Mouse (Mus musculus) CH12.LX (cell line): ENCODE measurements around the gene Gm44511. TPM values are rescaled to one million over a fixed set of nuclear protein-coding genes. Genes with fewer than 3 reads are reported as not detected.
"Not testable (repeated sequence)": the region's sequence is repeated elsewhere in the genome, so short reads cannot be mapped to it uniquely, and the experiment has no call there.

Experiments used
- DNase-seq: peaks from one replicate; pipeline ENCODE4 v3.0.0-alpha.2; 2013; ENCODE audit errors: extremely low read depth
- H3K27ac ChIP-seq: 2 replicates; pipeline ENCODE4 v1.5.1; 2012; ENCODE audit warnings: low read depth, mild to moderate bottlenecking, control low read depth, moderate library complexity; ENCODE audit not compliant: insufficient read depth
- H3K27me3 ChIP-seq: replicated peaks from 2 replicates; pipeline ENCODE3; 2012; ENCODE audit warnings: inconsistent platforms
- H3K36me3 ChIP-seq, 2 experiments: replicated peaks in 1 of 2; 2 replicates each; pipeline versions ENCODE3 to v1.6.1; 2012; ENCODE audit warnings: inconsistent platforms in 1 of 2, low read length in 1 of 2, mild to moderate bottlenecking in 1 of 2, mixed read lengths in 1 of 2, moderate library complexity in 1 of 2; ENCODE audit not compliant: control insufficient read depth in 1 of 2, insufficient read depth in 1 of 2
- H3K4me1 ChIP-seq, 2 experiments: 2 replicates each; pipeline ENCODE4 v1.6.1; 2012; ENCODE audit warnings: inconsistent platforms in 1 of 2, moderate library complexity in 1 of 2; ENCODE audit not compliant: insufficient read depth in 2 of 2, control insufficient read depth in 1 of 2
- H3K4me2 ChIP-seq: 2 replicates; pipeline ENCODE4 v1.6.1; 2012; ENCODE audit warnings: low read depth, mild to moderate bottlenecking, control low read depth; ENCODE audit not compliant: poor library complexity, insufficient read depth, severe bottlenecking
- H3K4me3 ChIP-seq, 3 experiments: fragments of 150-350 bp in 1 of 3; sonication (generic) in 1 of 3; replicated peaks in 1 of 3; 2 replicates each; pipeline versions ENCODE3 to v1.5.1; 2011 to 2012; ENCODE audit warnings: low read depth in 2 of 3, low read length in 2 of 3, mild to moderate bottlenecking in 2 of 3, moderate library complexity in 2 of 3, control low read depth in 1 of 3, improper control_type of control experiment in 1 of 3, inconsistent platforms in 1 of 3, mixed read lengths in 1 of 3; ENCODE audit not compliant: poor library complexity in 1 of 3
- H3K79me2 ChIP-seq: replicated peaks from 2 replicates; pipeline ENCODE4 v1.6.1; 2012; ENCODE audit warnings: mild to moderate bottlenecking, moderate library complexity; ENCODE audit not compliant: control insufficient read depth, poor library complexity, insufficient read depth, severe bottlenecking; ENCODE audit errors: extremely low read depth
- H3K9ac ChIP-seq: 2 replicates; pipeline ENCODE4 v1.6.1; 2012; ENCODE audit warnings: low read depth, mild to moderate bottlenecking, control low read depth, moderate library complexity; ENCODE audit not compliant: insufficient read depth
- H3K9me3 ChIP-seq: replicated peaks from 2 replicates; pipeline ENCODE3; 2012; ENCODE audit warnings: low read length, inconsistent platforms, mixed read lengths
- CHD2 ChIP-seq: IDR thresholded peaks from 2 replicates; pipeline ENCODE4 v1.6.1; 2011; ENCODE audit warnings: low read length, improper control_type of control experiment
- CTCF ChIP-seq, 2 experiments: IDR thresholded peaks in 1 of 2; conservative IDR thresholded peaks in 1 of 2; 2 replicates each; pipeline ENCODE4 v1.5.1; 2011 to 2012; ENCODE audit warnings: low read depth in 2 of 2, low read length in 2 of 2, improper control_type of control experiment in 1 of 2, inconsistent platforms in 1 of 2, mild to moderate bottlenecking in 1 of 2, moderate library complexity in 1 of 2
- E2F4 ChIP-seq: IDR thresholded peaks from 2 replicates; pipeline ENCODE4 v1.6.1; 2011; ENCODE audit warnings: low read depth, low read length, improper control_type of control experiment; ENCODE audit not compliant: insufficient replicate concordance
- ELF1 ChIP-seq: IDR thresholded peaks from 2 replicates; pipeline ENCODE4 v1.6.1; 2014; ENCODE audit warnings: low read depth, mild to moderate bottlenecking, inconsistent platforms, low read length, improper control_type of control experiment
- EP300 ChIP-seq: IDR thresholded peaks from 2 replicates; pipeline ENCODE4 v1.6.1; 2011; ENCODE audit warnings: low read length, improper control_type of control experiment
- HCFC1 ChIP-seq: IDR thresholded peaks from 2 replicates; pipeline ENCODE4 v1.6.1; 2012; ENCODE audit warnings: low read depth, mild to moderate bottlenecking, inconsistent platforms, low read length, improper control_type of control experiment
- JUND ChIP-seq: conservative IDR thresholded peaks from 2 replicates; pipeline ENCODE4 v1.6.1; 2011; ENCODE audit warnings: low read depth, low read length, improper control_type of control experiment
- KAT2A ChIP-seq: IDR thresholded peaks from 2 replicates; pipeline ENCODE4 v1.6.1; 2012; ENCODE audit warnings: low read length, improper control_type of control experiment, inconsistent platforms; ENCODE audit not compliant: insufficient replicate concordance
- MAX ChIP-seq: IDR thresholded peaks from 2 replicates; pipeline ENCODE4 v1.6.1; 2011; ENCODE audit warnings: low read length, improper control_type of control experiment
- MAZ ChIP-seq: IDR thresholded peaks from 2 replicates; pipeline ENCODE4 v1.6.1; 2012; ENCODE audit warnings: low read depth, mild to moderate bottlenecking, inconsistent platforms, low read length, improper control_type of control experiment, moderate library complexity
- MXI1 ChIP-seq: IDR thresholded peaks from 2 replicates; pipeline ENCODE4 v1.6.1; 2011; ENCODE audit warnings: mild to moderate bottlenecking, low read depth, low read length, improper control_type of control experiment
- NELFE ChIP-seq: IDR thresholded peaks from 2 replicates; pipeline ENCODE4 v1.6.1; 2011; ENCODE audit warnings: low read depth, low read length, improper control_type of control experiment
- POLR2A ChIP-seq: IDR thresholded peaks from 2 replicates; pipeline ENCODE4 v1.6.1; 2011; ENCODE audit warnings: low read depth, mild to moderate bottlenecking, improper control_type of control experiment, low read length
- POLR2AphosphoS2 ChIP-seq: IDR thresholded peaks from 2 replicates; pipeline ENCODE4 v1.6.1; 2011; ENCODE audit warnings: low read depth, low read length, improper control_type of control experiment
- RAD21 ChIP-seq: IDR thresholded peaks from 2 replicates; pipeline ENCODE4 v1.6.1; 2011; ENCODE audit warnings: low read depth, mild to moderate bottlenecking, low read length, improper control_type of control experiment, moderate library complexity
- RCOR1 ChIP-seq: conservative IDR thresholded peaks from 2 replicates; pipeline ENCODE4 v1.6.1; 2012; ENCODE audit warnings: low read depth, mild to moderate bottlenecking, inconsistent platforms, low read length, improper control_type of control experiment
- TCF12 ChIP-seq: IDR thresholded peaks from 2 replicates; pipeline ENCODE4 v1.6.1; 2014; ENCODE audit warnings: low read depth, mild to moderate bottlenecking, inconsistent platforms, low read length, improper control_type of control experiment
- USF1 ChIP-seq: IDR thresholded peaks from 2 replicates; pipeline ENCODE4 v1.6.1; 2014; ENCODE audit warnings: low read depth, mild to moderate bottlenecking, inconsistent platforms, low read length, improper control_type of control experiment
- USF2 ChIP-seq: conservative IDR thresholded peaks from 2 replicates; pipeline ENCODE4 v1.6.1; 2011; ENCODE audit warnings: low read depth, low read length, improper control_type of control experiment
- ZC3H11A ChIP-seq: IDR thresholded peaks from 2 replicates; pipeline ENCODE4 v1.6.1; 2012; ENCODE audit warnings: low read depth, mild to moderate bottlenecking, inconsistent platforms, low read length, improper control_type of control experiment
- ZNF384 ChIP-seq: IDR thresholded peaks from 2 replicates; pipeline ENCODE4 v1.6.1; 2012; ENCODE audit warnings: low read depth, low read length, improper control_type of control experiment, inconsistent platforms
- dilution Hi-C: fragments of 300-500 bp; cut with MboI; formaldehyde crosslinking; loops from 2 replicates; pipeline ENCODE4 v1.14.3; 2020; ENCODE audit warnings: low sequenced_read_pairs; ENCODE audit not compliant: extremely low pct_unique_long_range_greater_than_20kb, extremely low pct_ligation_motif_present
- in situ Hi-C: fragments of 300-500 bp; cut with MboI; formaldehyde crosslinking; loops from 3 replicates; pipeline ENCODE4 v1.14.3; 2019; ENCODE audit warnings: low sequenced_read_pairs, low pct_ligation_motif_present, low pct_unique_long_range_greater_than_20kb, mixed read lengths
- polyA plus RNA-seq: library from polyadenylated mRNA; unstranded; fragments of >175 nt; gene quantifications from 2 replicates; pipeline ENCODE4 v1.2.1, GENCODE M21; 2012; ENCODE audit warnings: low read depth; ENCODE audit not compliant: insufficient read length
- total RNA-seq, 2 experiments: library from RNA; depleted of rRNA; stranded (reverse); fragments of 300-350 nt in 1 of 2; fragments of >200 nt in 1 of 2; gene quantifications; 2 replicates each; pipeline ENCODE4 v1.2.3; 2012 to 2014

The Gm44511 gene
- total and polyA plus RNA-seq, 3 experiments: not detected

DNA sequence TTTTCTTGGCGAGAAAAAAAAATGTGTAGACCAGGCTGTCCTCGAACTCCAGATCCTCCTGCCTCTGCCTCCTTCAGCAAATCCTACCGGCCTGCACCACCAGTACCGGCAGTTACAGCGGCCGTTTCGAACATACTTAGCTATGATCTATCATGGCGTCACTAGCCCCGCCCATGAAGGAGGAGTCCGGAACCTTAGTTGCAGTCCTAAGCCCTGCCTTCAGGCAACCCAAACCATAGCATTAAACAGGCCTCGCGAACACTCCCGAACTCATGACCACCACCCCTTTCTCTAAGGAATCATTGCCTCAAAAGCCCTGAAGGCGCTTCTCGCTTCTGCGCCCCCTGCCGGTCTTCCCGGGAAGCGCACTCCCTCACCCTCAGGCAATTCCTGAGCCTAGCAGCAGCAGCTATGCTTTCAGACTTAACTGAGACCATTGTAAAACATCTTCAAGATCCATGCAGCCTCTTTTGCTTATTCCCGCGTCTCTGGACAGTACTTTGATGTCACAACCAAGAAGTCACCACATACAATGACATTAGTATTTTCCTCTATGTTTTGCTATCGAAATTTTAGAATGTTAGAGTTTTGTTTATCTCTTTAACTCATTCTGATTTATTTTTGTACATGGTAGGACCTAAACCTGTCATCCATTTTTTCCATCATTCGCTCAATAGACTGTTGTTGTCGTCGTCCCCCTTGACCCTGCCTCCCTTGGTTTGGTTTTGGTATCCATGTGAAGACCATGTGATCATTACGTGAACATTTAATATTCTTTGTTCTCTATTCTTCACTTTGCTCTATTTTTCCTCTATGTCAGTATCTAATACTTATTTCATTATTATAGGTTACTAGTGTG is 22.9 kb downstream of the Gm44511 start (continued):
- peak; percentile 98 for TF ChIP-seq ELF1
- TF ChIP-seq MAX: peak; percentile 76
- peak; percentile 56 for TF ChIP-seq HCFC1
- TF ChIP-seq USF2: no peak
- TF ChIP-seq MAZ: 0 out of 2 replicates have a peak, but pooled peaks have one; percentile 53
- no peak for TF ChIP-seq POLR2A
- no peak for TF ChIP-seq POLR2AphosphoS2
- TF ChIP-seq RAD21: peak; percentile 73
- TF ChIP-seq USF1: no peak
- peak; percentile 57; the same call in 1 of the 2 replicates for TF ChIP-seq ZC3H11A
- 0 out of 2 replicates have a peak, but pooled peaks have one; percentile 64 for TF ChIP-seq E2F4
- 0 out of 2 replicates have a peak, but pooled peaks have one; percentile 16 for TF ChIP-seq NELFE
- no peak for TF ChIP-seq JUND
- TF ChIP-seq TCF12: 0 out of 2 replicates have a peak, but pooled peaks have one; percentile 42
- no peak; the same call in 1 of the 2 replicates for TF ChIP-seq ZNF384
- TF ChIP-seq KAT2A: peak; percentile 79; the same call in 1 of the 2 replicates
- TF ChIP-seq CTCF (conservative IDR thresholded peaks at IDR 0.05 in 1 of 2, IDR thresholded peaks at IDR 0.05 in 1 of 2; ENCODE audit: low read depth in 2 of 2, low read length in 2 of 2): peak; percentile 94 to 98
- 0 out of 2 replicates have a peak, but pooled peaks have one; percentile 32 for TF ChIP-seq CHD2
- no peak; the same call in 1 of the 2 replicates for TF ChIP-seq MXI1
- TF ChIP-seq EP300: no peak
- no peak for TF ChIP-seq RCOR1

DNA sequence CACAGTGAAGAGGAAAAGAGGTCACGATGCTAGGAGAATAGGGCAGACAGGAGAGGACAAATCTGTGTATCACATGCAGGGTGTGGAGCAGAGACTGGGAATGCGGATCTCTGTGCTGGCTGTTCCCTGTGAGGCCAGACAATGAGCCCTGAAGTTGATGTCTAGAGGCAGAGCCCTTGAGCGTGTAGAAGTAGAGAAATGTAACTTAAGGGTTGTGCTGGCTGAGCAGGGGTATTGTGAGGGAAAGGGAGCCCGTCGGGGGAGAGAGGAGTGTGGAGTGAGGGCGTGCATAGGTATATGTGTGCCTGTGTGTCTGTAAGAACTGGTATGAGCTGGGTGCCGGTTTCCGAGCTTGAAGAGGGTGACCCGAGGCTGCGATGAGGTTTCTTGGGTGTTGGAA is 23.6 kb downstream of the Gm44511 start:
- Histone ChIP-seq H3K9ac (no peak overlapping the region; the same call in 1 of the 2 replicates), H3K4me2 (peak overlapping the region; percentile 38), H3K79me2 (no peaks in the 10 kb centered on the region), H3K27me3 (no peaks in the 10 kb centered on the region), H3K36me3 (no peaks in the 10 kb centered on the region), H3K9me3 (no peaks in the 10 kb centered on the region), H3K4me1 (peaks cover 5 to 38% of the 10 kb centered on the region in 2 experiments; a peak in 3 of 4 replicates), H3K4me3 (peak overlapping the region; percentile 27 to 46 (median 46)), H3K27ac (no peak overlapping the region)
- dilution Hi-C loops (no loop called here), in situ Hi-C loops (no loop called here)
- DNase-seq: no peak
- no peak for TF ChIP-seq RAD21

GRCm38 (mm10) chr6:128800696-128801095 is 25.4 kb downstream of the Gm44511 start:
- H3K36me3 ChIP-seq, H3K79me2 ChIP-seq, H3K27ac ChIP-seq, dilution Hi-C loops, H3K9me3 ChIP-seq, H3K4me2 ChIP-seq, H3K9ac ChIP-seq, DNase-seq, H3K27me3 ChIP-seq, in situ Hi-C loops, H3K4me3 ChIP-seq: not testable (repeated sequence)
- peaks cover 13 to 55% of the 10 kb centered on the region in 2 experiments for H3K4me1 ChIP-seq
